Mouse (Mus musculus): Measurements from ENCODE around the gene Epb41.

DNA sequence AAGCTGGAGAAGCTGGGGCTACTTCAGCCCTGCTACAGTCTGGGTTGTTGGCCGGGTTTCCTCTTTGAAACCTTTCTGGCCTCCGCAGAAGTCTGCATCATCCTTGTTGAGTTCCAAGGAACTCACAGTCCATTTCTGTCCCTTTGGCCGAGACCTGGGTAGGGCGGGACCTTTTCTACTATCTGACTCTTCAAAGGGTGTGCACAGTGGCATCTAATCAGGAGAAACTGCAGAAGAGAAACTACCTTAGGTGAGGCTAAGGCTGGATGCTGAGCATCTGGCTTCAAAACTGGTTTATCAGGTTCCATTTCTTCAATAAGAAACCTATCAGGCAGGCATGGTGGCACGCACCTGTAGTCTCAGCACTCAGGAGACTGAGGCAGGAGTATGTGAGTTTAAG is 10.6 kb downstream of the Epb41 start:
- no peak for TF ChIP-seq POLR2A (IDR thresholded peaks at IDR 0.05; ENCODE audit: low read depth, low read length)
- TF ChIP-seq CTCF (IDR thresholded peaks at IDR 0.05; ENCODE audit: extremely low read depth, insufficient read depth, insufficient read length, insufficient replicate concordance), result no peak
